Mouse (Mus musculus) monocyte, adult 5-6 weeks (primary cell): ENCODE measurements around the gene Armc3. TPM values are rescaled to one million over a fixed set of nuclear protein-coding genes. Genes with fewer than 3 reads are reported as not detected.

Experiments
- ATAC-seq: fragments of 153-309, 156-312 bp; replicated peaks from 2 replicates; pipeline ENCODE4 v1.8.0; 2017; ENCODE audit warnings: mild to moderate bottlenecking; ENCODE audit not compliant: low TSS enrichment, insufficient number of reproducible peaks, severe bottlenecking, poor library complexity, low FRiP score
- total RNA-seq: library from RNA; stranded (forward); fragments of 200-1000, 200-491, 200-594 nt; gene quantifications from 3 replicates; pipeline ENCODE4 v1.2.3, GENCODE M21; 2017

The Armc3 gene
- total RNA-seq, 1 experiment from 2014 or later: 0.86 TPM

DNA sequence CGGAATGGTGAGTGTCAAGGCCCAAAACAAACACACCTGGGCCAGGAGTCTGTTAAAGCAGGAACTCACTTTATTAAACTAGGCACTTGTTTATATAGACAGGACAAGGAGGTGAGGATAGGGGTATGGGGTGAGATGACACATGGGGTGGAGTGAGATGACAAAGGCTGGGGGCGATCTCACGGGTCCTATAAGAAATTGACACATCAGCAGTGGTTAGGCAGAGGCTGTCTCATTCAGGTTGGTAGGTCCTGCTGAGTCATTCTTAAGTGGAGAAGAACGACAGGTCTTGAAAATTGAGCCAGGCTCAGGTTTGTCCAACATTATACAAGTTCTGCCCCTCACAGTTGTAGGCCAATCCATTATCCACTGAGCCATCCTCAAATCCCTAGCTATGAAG lies 128.7 kb downstream of the Armc3 start:
- no peak for ATAC-seq

- ATAC-seq: peak; percentile 51
Observed at GRCm38 (mm10) chr2:19343901-19344635, 145.0 kb downstream of the Armc3 start.

GRCm38 (mm10) chr2:19344636-19345413 lies 145.7 kb downstream of the Armc3 start:
- peak; percentile 59 for ATAC-seq

DNA sequence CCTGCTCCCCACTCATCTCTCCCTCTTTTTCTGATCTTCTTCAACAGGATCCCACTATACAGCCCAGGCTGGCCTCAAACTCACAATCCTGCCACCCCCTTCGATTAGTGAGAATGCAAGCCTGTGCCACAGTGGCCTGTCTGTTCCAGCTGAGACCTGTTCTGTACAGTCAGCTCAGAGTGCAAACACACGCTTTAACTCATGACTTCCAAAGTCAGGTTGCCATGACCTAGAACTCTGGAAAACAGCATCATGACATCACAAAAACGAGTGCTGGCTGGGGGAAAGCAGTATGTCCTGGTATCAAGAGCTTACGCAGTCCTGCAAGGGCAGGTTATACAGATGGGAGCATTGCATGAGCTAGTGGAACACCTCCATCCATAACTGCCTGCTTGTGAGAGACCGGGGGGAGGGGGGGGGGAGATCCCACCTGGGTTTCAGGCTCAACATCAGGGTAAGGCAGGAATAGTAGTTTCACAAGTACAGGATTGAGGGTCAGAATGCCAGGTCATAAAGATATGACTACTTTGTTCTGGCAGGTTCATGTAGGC lies 146.4 kb downstream of the Armc3 start:
- no peak for ATAC-seq

- no peak for ATAC-seq
Observed at GRCm38 (mm10) chr2:19348454-19348853, 149.4 kb downstream of the Armc3 start.

DNA sequence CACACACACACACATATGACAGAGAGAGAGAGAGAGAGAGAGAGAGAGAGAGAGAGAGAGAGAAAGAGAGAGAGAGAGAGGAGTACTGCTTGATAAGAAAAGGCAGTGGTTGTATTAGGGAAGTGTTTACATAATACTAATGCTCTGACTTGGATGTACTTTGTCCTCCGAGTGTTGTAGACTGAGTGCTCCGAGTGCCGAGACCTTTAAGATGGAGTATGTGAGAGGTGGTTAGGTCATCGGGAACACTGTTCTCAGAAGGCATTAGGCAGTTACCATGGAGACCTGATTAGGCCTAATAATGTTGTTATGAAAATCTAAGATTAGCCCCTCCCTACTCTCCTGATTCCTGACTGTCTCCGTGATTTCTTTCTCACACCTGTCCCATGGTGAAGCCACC lies 151.1 kb downstream of the Armc3 start:
- ATAC-seq: no peak

DNA sequence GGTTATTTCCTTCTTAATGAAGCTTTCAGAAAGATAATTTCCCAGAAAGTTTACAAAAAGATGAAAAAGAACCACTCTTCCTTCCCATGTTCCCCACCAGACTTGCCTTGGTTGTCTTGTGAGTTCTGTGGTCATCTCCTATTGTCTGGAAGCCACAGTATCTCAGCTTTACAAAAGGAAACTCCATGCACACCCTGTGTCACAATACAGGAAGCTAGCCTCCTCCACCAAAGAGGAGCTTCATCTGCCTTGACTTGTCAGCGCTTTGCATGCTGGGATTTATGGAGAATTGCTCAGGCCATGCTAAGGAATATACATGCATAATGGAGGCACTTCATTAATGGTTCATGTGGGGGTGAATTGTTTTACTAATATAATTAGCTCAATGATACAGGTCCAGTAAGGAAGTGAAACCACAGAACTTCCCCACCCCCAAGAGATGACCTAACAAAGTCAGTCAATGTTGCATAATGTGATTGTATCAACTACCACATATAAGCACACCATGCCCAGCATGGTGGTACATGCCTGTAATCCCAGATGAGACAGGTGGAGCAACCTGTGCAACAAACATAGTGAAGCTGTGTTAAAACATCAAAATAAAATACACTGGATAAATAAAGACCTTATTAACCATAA lies 152.6 kb downstream of the Armc3 start:
- peak; percentile 89 for ATAC-seq

GRCm38 (mm10) chr2:19353158-19353557 lies 154.1 kb downstream of the Armc3 start:
- no peak for ATAC-seq

Other genes with a start within 250 kb of the Armc3 start
- gene Pip4k2a, start 201.2 kb upstream of the Armc3 start, total RNA-seq: 117 to 157 TPM (median 133 TPM) in 3 replicates
- gene 4930426L09Rik, start 201.0 kb upstream of the Armc3 start, total RNA-seq: 1.7 to 2.6 TPM (median 2.0 TPM) in 3 replicates
- 2.3 to 5.5 TPM (median 5.4 TPM) in 3 replicates for gene Msrb2, start 172.1 kb downstream of the Armc3 start, total RNA-seq
- gene Ptf1a, start 246.4 kb downstream of the Armc3 start, total RNA-seq: not detected in 3 replicates